Mouse (Mus musculus) heart, embryonic 13.5 days (tissue): ENCODE measurements around the gene Rarres1. TPM values are rescaled to one million over a fixed set of nuclear protein-coding genes. Genes with fewer than 3 reads are reported as not detected.

ENCODE experiments used
- ATAC-seq: fragments of 200-750 bp; cut with Nextera tagmentation; 2 replicates; pipeline ENCODE4 v1.8.0; 2017; ENCODE audit warnings: moderate TSS enrichment; ENCODE audit not compliant: insufficient number of reproducible peaks, low FRiP score, low TSS enrichment; ENCODE audit errors: extremely low read depth
- H3K27ac ChIP-seq: fragments of 300-500 bp; sonication (generic); replicated peaks from 2 replicates; pipeline ENCODE4 v1.5.1; 2015; ENCODE audit warnings: moderate library complexity, mild to moderate bottlenecking, inconsistent platforms
- H3K27me3 ChIP-seq: fragments of 300-500 bp; sonication (generic); replicated peaks from 2 replicates; pipeline ENCODE4 v1.6.1; 2015; ENCODE audit warnings: mild to moderate bottlenecking, inconsistent platforms
- H3K36me3 ChIP-seq: fragments of 300-500 bp; sonication (generic); 2 replicates; pipeline ENCODE4 v1.6.1; 2015; ENCODE audit warnings: mild to moderate bottlenecking, inconsistent platforms
- H3K4me1 ChIP-seq: fragments of 300-500 bp; sonication (generic); 2 replicates; pipeline ENCODE4 v1.6.1; 2015; ENCODE audit warnings: inconsistent platforms
- H3K4me2 ChIP-seq: fragments of 300-500 bp; sonication (generic); 2 replicates; pipeline ENCODE4 v1.6.1; 2015; ENCODE audit warnings: inconsistent platforms, mild to moderate bottlenecking, moderate library complexity
- H3K4me3 ChIP-seq: fragments of 300-500 bp; sonication (generic); 2 replicates; pipeline ENCODE4 v1.5.1; 2015; ENCODE audit warnings: moderate library complexity, mild to moderate bottlenecking, inconsistent platforms
- H3K9ac ChIP-seq: fragments of 300-500 bp; sonication (generic); 2 replicates; pipeline ENCODE4 v1.6.1; 2015; ENCODE audit warnings: inconsistent platforms, mild to moderate bottlenecking, moderate library complexity
- H3K9me3 ChIP-seq: fragments of 300-500 bp; sonication (generic); 2 replicates; pipeline ENCODE4 v1.6.1; 2016; ENCODE audit warnings: inconsistent platforms
- WGBS: fragments of 180-500 bp; shearing (Covaris S2); methylation state at CpG from one replicate; pipeline ENCODE4 v1.1.7; 2015; ENCODE audit warnings: mixed read lengths; 5-methylcytosine and 5-hydroxymethylcytosine counted together
- polyA plus RNA-seq: library from polyadenylated mRNA; unstranded; fragments of >200 nt; fragmentation: Nextera tagmentation; extraction: Ambion mirVana; gene quantifications from 2 replicates; pipeline ENCODE4 v1.2.1, GENCODE M21; 2015

Rarres1 gene
- 1.0 and 1.1 TPM in 2 replicates for polyA plus RNA-seq

DNA sequence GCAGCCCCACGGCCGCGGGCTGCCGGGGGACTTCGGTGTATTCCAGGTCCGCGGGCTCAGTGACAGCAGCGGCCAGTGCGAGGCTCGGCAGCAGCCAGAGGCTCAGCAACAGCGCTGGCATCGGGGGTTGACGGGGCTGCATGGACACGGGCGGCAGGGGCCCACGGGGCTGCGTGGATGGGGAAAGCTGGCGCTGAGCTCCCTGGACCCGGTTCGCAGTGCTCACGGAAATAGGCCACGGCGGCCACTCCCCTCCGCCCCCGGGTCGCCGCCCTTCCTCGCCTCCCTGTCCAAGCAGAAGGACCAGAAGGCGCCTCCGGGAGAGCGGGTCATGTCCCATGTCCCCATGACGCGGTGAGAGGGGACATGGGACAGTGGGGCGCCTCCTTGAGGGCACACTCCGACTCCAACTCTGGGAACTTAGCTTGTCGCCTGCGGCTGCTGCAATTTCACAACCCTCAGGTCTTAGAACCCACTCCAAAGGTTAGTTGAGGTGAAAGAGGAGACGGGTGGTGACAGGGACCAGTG lies at the start of gene Rarres1:
Rarres1 (minus strand) TSS at position 250 of the 528 bp plus-strand sequence.
- Histone ChIP-seq H3K9ac (peak within 1 kb of the TSS; percentile 81), H3K4me1 (peaks cover 6% of the 10 kb centered on the region; the same call in 1 of the 2 replicates), H3K4me3 (peak within 1 kb of the TSS; percentile 70), H3K9me3 (no peaks in the 10 kb centered on the region), H3K4me2 (peak within 1 kb of the TSS; percentile 100), H3K36me3 (no peaks in the 10 kb centered on the region), H3K27ac (no peak within 1 kb of the TSS), H3K27me3 (peaks cover 49% of the 10 kb centered on the region)
- no peak for ATAC-seq
- 2% methylated on average over 38 of the region's 38 CpGs for WGBS

DNA sequence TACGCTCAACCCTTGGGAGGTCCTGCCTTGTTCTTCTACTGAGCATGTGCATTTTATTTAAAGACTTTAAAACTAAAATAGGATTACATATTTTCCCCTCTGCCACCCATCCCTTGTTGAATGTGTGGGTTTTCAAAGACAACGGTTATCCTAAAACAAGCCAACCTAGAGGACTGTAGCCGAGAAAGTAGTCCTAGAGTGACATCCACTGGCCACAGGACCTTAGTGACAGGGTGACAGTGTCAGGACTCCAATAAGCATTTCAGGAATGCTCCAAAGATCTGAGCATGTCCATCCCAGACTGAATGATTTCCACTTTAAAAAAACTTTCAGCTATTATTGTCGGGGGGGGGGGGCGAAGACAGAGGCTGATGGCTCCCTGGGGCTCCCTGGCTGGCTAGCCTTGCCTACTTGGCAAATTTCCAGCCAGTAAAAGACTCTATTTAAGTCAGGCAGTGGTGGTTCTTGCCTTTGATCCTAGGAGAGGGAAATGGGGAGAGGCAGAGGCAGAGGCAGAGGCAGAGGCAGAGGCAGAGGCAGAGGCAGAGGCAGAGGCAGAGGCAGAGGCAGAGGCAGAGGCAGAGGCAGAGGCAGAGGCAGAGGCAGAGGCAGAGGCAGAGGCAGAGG lies 49.5 kb upstream of the Rarres1 start:
- Histone ChIP-seq H3K4me2 (no peak overlapping the region), H3K9me3 (no peaks in the 10 kb centered on the region; the same call in 1 of the 2 replicates), H3K27ac (no peak overlapping the region), H3K4me3 (no peak overlapping the region), H3K4me1 (no peaks in the 10 kb centered on the region), H3K36me3 (no peaks in the 10 kb centered on the region), H3K9ac (no peak overlapping the region), H3K27me3 (peaks cover 3% of the 10 kb centered on the region)
- 46% methylated on average over 5 of the region's 5 CpGs for WGBS
- no peak for ATAC-seq

DNA sequence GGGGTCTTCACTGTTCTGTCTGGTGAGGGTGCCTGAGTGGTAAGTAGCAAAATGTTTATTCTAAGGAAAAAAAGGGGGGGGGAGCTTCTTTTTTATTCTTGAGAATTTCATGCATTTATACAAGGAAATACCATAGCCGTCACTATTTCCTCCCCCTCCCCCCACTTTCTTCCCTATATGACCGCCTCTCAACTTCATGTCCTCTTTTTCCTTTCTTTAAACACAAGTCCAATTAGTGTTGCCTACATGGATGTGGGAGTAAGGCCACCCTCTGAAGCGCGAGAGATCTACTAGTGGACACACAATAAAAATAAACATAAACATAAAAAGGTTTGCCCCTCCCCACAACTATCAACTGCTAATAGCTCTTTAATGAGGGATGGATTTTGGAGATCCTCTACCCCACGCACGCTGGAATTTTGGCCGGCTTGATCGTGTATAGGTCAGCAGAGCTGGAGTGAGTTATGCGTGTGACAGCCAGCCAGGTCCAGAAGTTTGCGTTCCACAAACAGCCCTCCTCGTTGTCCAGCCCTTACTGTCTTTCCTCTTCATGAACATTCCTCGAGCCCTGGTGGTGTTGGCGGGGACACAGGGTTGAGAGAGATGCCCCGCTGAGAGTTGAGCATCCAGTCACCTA lies 42.5 kb upstream of the Rarres1 start:
- Histone ChIP-seq H3K4me3 (no peak overlapping the region), H3K4me1 (no peaks in the 10 kb centered on the region), H3K27me3 (no peaks in the 10 kb centered on the region), H3K9me3 (no peaks in the 10 kb centered on the region), H3K9ac (no peak overlapping the region), H3K36me3 (no peaks in the 10 kb centered on the region), H3K4me2 (peak overlapping the region; percentile 31; the same call in 1 of the 2 replicates), H3K27ac (no peak overlapping the region)
- no peak for ATAC-seq
- 77% methylated on average over 14 of the region's 14 CpGs for WGBS

DNA sequence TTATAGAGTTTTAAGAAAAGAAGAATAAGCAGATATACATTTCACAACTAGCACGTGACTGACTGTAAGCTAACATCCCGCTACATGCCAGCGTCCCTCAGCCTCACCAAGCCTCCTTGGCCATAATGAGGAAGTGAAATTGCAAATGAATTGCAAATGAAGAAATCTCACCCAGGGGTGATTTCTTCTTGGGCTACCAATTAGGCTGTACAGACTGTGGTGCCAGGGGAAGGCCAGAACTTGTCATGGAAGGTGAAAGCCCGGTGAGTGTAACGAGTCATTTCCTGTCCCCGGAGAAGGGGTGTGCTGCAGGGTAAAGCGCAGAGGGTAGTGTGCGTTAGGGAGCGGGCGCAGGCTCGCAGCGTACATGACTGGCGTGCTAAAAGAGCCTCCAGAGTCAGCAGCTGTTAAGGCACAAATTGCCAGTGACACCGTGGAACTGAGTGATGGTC lies 41.9 kb upstream of the Rarres1 start:
- Histone ChIP-seq H3K27me3 (no peaks in the 10 kb centered on the region), H3K4me2 (peak overlapping the region; percentile 31), H3K4me1 (no peaks in the 10 kb centered on the region), H3K27ac (no peak overlapping the region), H3K36me3 (no peaks in the 10 kb centered on the region), H3K9ac (no peak overlapping the region), H3K9me3 (no peaks in the 10 kb centered on the region), H3K4me3 (no peak overlapping the region)
- ATAC-seq: no peak
- WGBS: 55% methylated on average over 14 of the region's 14 CpGs

DNA sequence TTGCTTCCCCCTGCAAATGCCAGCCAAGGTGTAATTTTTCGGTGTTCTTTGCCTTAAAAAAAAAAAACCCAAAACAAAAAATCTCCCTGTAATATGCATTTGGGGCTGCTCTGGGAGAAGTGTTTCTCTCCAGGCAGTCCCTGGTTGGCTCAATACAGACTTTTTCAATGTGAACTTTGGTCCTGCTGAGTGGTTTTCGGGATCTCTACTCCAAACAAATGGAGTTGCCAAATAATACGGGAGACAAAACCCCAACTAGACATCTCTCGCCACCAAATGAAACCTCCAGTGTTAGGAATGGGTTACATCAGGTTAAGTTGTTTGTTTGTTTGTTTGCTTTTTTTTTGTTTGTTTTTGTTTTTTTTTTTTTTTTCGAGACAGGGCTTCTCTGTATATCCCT lies 39.9 kb upstream of the Rarres1 start:
- no peak for ATAC-seq
- Histone ChIP-seq H3K9ac (no peak overlapping the region), H3K4me2 (no peak overlapping the region), H3K4me1 (no peaks in the 10 kb centered on the region), H3K27ac (no peak overlapping the region), H3K36me3 (no peaks in the 10 kb centered on the region), H3K4me3 (no peak overlapping the region), H3K27me3 (no peaks in the 10 kb centered on the region), H3K9me3 (no peaks in the 10 kb centered on the region)
- WGBS: 69% methylated on average over 5 of the region's 5 CpGs

DNA sequence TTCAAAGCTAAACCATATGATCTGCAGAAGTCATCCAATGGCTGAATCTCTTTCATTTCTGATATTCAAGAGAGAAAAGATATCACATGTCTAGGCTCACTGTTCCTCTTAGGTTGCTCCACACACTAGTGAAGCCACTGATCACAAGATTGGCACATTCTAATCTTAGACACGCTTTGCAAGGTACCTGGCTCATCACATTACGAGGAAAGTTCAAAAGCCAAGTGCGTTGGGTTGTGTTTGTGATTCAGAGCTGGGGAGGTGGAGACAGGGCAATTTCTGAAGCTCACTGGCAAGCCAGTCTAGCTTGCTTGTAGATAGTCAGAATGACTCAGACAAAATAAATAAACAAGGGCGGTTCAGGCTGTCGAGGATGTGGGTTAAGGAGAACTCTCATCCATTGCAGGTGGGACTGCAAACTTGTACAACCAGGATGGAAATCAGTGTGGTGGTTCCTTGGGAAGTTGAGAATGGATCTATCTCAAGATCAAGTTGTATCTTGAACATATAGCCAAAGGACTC lies 38.7 kb upstream of the Rarres1 start:
- Histone ChIP-seq H3K27ac (no peak overlapping the region), H3K4me1 (no peaks in the 10 kb centered on the region), H3K27me3 (no peaks in the 10 kb centered on the region), H3K36me3 (no peaks in the 10 kb centered on the region), H3K9ac (no peak overlapping the region), H3K4me3 (no peak overlapping the region), H3K9me3 (no peaks in the 10 kb centered on the region), H3K4me2 (no peak overlapping the region)
- no peak for ATAC-seq
- 70% methylated on average over 5 of the region's 5 CpGs for WGBS

DNA sequence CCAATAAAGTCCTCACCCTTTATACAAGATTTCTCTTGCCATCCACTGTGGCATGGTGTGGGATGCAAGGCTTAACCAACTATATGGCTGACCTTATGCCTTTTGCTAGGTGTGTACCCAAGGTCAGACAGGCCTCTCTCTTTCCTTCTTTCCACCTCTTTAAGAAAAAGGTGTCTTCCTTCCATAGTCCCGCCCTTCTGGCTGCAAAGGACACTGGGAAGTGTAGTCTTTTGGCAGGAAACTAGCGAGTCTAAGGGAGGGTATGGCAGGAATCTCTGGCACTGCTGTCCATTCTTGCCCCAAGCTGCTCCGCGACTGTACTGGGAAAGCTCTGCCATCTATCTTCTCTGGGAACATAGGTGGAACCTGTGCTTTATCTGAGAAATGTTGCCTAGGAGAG lies 38.0 kb upstream of the Rarres1 start:
- Histone ChIP-seq H3K4me1 (no peaks in the 10 kb centered on the region), H3K9me3 (no peaks in the 10 kb centered on the region), H3K4me2 (peak overlapping the region; percentile 47), H3K27me3 (no peaks in the 10 kb centered on the region), H3K27ac (no peak overlapping the region), H3K4me3 (no peak overlapping the region), H3K9ac (no peak overlapping the region), H3K36me3 (no peaks in the 10 kb centered on the region)
- no peak for ATAC-seq
- 32% methylated on average over 4 of the region's 4 CpGs for WGBS

DNA sequence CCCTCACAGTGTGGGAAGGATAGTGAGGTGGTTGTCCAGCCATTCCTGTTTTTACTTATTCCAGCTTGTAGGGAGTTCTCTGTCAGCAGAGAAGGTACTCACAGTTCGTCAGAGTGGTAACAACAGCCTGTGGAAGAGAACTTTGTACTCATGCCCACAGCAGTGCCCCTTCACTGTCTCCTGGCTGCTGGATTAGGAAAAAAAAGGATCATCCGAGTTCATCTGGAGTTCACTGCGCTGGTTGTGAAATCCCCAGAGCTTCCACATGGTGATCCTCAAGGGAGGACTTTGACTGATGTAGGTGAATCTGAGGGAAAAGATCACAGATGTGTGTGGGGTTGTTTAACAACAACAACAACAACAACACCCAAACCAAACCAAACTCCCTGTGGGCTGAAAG lies 35.9 kb upstream of the Rarres1 start:
- H3K4me1 ChIP-seq: no peaks in the 10 kb centered on the region
- H3K9ac ChIP-seq: no peak overlapping the region
- H3K4me2 ChIP-seq: no peak overlapping the region
- no peak overlapping the region for H3K27ac ChIP-seq
- H3K27me3 ChIP-seq: no peaks in the 10 kb centered on the region
- no peaks in the 10 kb centered on the region for H3K9me3 ChIP-seq
- ATAC-seq: no peak
- no peaks in the 10 kb centered on the region for H3K36me3 ChIP-seq
- 53% methylated on average over 3 of the region's 3 CpGs for WGBS
- H3K4me3 ChIP-seq: no peak overlapping the region

DNA sequence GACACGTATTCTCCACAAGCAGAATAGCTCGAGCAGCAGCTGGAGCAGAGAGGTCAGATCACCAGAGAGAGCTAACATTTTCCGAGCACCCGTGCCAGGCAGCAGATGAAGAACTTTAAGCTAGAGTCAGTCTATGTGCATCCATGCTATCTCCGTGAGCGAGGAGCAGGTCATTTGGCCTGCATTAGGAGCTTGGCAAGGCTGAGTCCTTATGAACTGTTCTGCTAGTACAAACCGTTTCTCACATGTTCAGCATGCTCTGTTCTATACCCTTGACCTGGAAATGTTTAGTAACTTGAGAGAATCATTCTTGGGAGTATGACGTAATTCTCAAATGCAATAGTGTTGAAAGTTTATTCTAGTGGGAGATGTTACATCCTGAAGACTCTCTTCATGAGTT lies 28.3 kb upstream of the Rarres1 start:
- Histone ChIP-seq H3K27me3 (no peaks in the 10 kb centered on the region), H3K27ac (no peak overlapping the region), H3K4me1 (no peaks in the 10 kb centered on the region), H3K36me3 (no peaks in the 10 kb centered on the region), H3K9ac (no peak overlapping the region), H3K4me2 (no peak overlapping the region), H3K9me3 (no peaks in the 10 kb centered on the region), H3K4me3 (no peak overlapping the region)
- WGBS: 66% methylated on average over 8 of the region's 8 CpGs
- ATAC-seq: no peak

DNA sequence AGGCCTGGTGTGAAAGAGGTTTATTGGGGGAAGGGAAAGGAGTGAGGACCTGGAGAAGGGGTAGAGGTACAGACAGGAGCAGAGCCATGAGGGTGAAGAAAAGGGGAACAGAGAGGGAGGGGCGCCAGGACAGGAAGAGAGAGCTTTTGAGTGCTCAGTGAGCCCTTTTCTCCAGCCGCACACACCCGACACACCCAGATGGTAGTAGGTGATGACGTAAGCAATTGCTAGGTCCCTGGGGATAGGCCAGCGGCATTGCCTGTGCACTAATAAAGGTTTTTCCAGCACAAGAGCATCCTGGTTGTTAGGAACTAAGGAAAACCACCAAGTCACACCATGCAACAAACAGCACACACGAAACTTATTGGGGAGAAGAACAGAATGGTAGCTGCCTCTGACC lies 9.4 kb upstream of the Rarres1 start:
- no peaks in the 10 kb centered on the region for H3K36me3 ChIP-seq
- no peak overlapping the region for H3K4me2 ChIP-seq
- no peak for ATAC-seq
- H3K4me1 ChIP-seq: peaks cover 8% of the 10 kb centered on the region
- H3K9ac ChIP-seq: no peak overlapping the region
- H3K4me3 ChIP-seq: no peak overlapping the region
- WGBS: 63% methylated on average over 6 of the region's 6 CpGs
- no peak overlapping the region for H3K27ac ChIP-seq
- H3K9me3 ChIP-seq: no peaks in the 10 kb centered on the region
- H3K27me3 ChIP-seq: no peaks in the 10 kb centered on the region

DNA sequence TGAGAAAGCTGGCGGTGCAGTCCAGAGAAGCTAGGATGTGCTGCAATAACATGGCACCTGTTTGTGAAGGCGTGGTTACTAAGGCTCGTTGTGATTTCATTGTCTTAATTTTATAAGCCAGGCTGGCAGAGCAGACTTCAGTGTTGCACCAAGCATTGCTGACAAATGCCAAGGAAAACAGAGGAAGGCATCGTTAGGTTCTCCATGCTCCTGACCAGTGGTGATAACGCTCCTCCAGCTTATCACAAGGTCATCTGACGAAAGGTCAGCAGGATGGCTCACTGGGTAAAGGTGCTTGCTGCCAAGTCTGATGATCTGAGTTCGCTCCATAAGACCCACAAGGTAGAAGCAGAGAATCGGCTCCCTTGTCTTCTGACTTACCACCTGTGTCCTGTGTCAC lies 7.4 kb upstream of the Rarres1 start:
- H3K4me2 ChIP-seq: no peak overlapping the region
- peaks cover 13% of the 10 kb centered on the region for H3K27me3 ChIP-seq
- H3K9me3 ChIP-seq: no peaks in the 10 kb centered on the region
- no peak overlapping the region for H3K27ac ChIP-seq
- no peak overlapping the region for H3K4me3 ChIP-seq
- H3K9ac ChIP-seq: no peak overlapping the region
- H3K4me1 ChIP-seq: peaks cover 8% of the 10 kb centered on the region
- H3K36me3 ChIP-seq: no peaks in the 10 kb centered on the region
- ATAC-seq: no peak
- WGBS: 79% methylated on average over 8 of the region's 8 CpGs
